Mouse (Mus musculus) stomach, embryonic 16.5 days (tissue): ENCODE results near the gene Ogdh. TPM values are rescaled to one million over a fixed set of nuclear protein-coding genes. Genes with fewer than 3 reads are reported as not detected.

Experiments used
- ATAC-seq: fragments of 200-750 bp; cut with Nextera tagmentation; 2 replicates; pipeline ENCODE4 v1.8.0; 2017; ENCODE audit warnings: moderate number of reproducible peaks, moderate TSS enrichment; ENCODE audit not compliant: insufficient read depth, low FRiP score
- H3K27ac ChIP-seq: fragments of 300-500 bp; sonication (generic); 2 replicates; pipeline ENCODE4 v1.5.1; 2014; ENCODE audit warnings: low read length
- H3K27me3 ChIP-seq: fragments of 300-500 bp; sonication (generic); 2 replicates; pipeline ENCODE4 v1.6.1; 2014; ENCODE audit warnings: low read length, control low read depth, mixed read lengths; ENCODE audit not compliant: control insufficient read depth, insufficient read depth
- H3K36me3 ChIP-seq: fragments of 300-500 bp; sonication (generic); 2 replicates; pipeline ENCODE4 v1.6.1; 2014; ENCODE audit warnings: low read length; ENCODE audit not compliant: control insufficient read depth, insufficient read depth
- H3K4me1 ChIP-seq: fragments of 300-500 bp; sonication (generic); 2 replicates; pipeline ENCODE4 v1.6.1; 2014; ENCODE audit warnings: low read length, control low read depth, mixed read lengths; ENCODE audit not compliant: control insufficient read depth, insufficient read depth
- H3K4me2 ChIP-seq: fragments of 300-500 bp; sonication (generic); 2 replicates; pipeline ENCODE4 v1.6.1; 2014; ENCODE audit warnings: low read depth, low read length, mixed read lengths
- H3K4me3 ChIP-seq: fragments of 300-500 bp; sonication (generic); replicated peaks from 2 replicates; pipeline ENCODE4 v1.5.1; 2014; ENCODE audit warnings: mild to moderate bottlenecking, low read length
- H3K9ac ChIP-seq: fragments of 300-500 bp; sonication (generic); 2 replicates; pipeline ENCODE4 v1.6.1; 2014; ENCODE audit warnings: low read length
- H3K9me3 ChIP-seq: fragments of 300-500 bp; sonication (generic); replicated peaks from 2 replicates; pipeline ENCODE4 v1.6.1; 2016; ENCODE audit warnings: low read length, control low read depth; ENCODE audit not compliant: control insufficient read depth
- WGBS: fragments of 180-500 bp; shearing (Covaris S2); extraction: QIAGEN DNeasy Blood & Tissue Kit; methylation state at CpG from one replicate; pipeline ENCODE4 v1.1.7; 2014; 5-methylcytosine and 5-hydroxymethylcytosine counted together
- microRNA-seq: library from miRNA; unstranded; fragments of <30 nt; microRNA quantifications from one replicate; pipeline ENCODE4, GENCODE M21; 2016
- polyA plus RNA-seq: library from polyadenylated mRNA; unstranded; fragments of >200 nt; fragmentation: Nextera tagmentation; extraction: Ambion mirVana; gene quantifications from 2 replicates; pipeline ENCODE4 v1.2.1, GENCODE M21; 2015

Gene Ogdh
- polyA plus RNA-seq, 1 experiment from 2014 or later = 134 TPM

- no peak for ATAC-seq
- Histone ChIP-seq H3K36me3 (peaks cover 11% of the 10 kb centered on the region), H3K4me1 (peaks cover 34% of the 10 kb centered on the region), H3K9ac (peak overlapping the region; percentile 38), H3K27ac (peak overlapping the region; percentile 95), H3K4me3 (no peak overlapping the region), H3K27me3 (no peaks in the 10 kb centered on the region), H3K9me3 (no peaks in the 10 kb centered on the region), H3K4me2 (no peak overlapping the region)
- WGBS = 66% methylated on average over 9 of the region's 9 CpGs
Observed at GRCm38 (mm10) chr11:6404699-6405566, 113.5 kb downstream of the Ogdh start.

DNA sequence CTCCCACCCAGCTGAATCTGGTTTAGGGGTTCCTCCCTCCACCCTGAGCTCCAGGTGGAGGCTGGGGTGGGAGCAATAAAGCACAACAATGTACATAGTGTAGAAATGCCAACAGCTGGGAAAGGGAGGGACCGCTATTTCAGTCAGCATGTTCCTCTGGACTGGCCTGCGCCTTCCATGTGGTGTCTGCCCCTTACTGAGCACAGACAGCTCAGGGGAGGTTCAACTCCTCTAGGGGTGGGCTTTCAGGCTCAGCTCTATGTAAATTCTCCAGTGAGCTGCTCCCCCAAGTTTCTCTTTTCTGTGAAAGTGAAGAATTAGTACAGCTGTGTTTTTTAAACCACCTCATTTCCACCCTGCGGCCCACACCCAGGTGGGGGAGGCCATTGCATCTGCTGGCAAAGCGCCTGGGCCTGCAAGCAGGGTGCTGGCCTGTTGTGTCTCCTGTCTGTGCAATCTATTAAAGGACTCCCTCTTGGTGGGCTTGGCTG, 114.2 kb downstream of the Ogdh start:
- peak; percentile 38; the same call in 1 of the 2 replicates for ATAC-seq
- Histone ChIP-seq H3K27me3 (no peaks in the 10 kb centered on the region), H3K36me3 (peaks cover 11% of the 10 kb centered on the region; the same call in 1 of the 2 replicates), H3K9ac (peak overlapping the region; percentile 38; the same call in 1 of the 2 replicates), H3K4me1 (peaks cover 34% of the 10 kb centered on the region), H3K9me3 (no peaks in the 10 kb centered on the region), H3K4me3 (no peak overlapping the region), H3K4me2 (no peak overlapping the region), H3K27ac (peak overlapping the region; percentile 95)
- WGBS = 37% methylated on average over 4 of the region's 4 CpGs

Small RNAs within 50 kb of the gene (microRNA-seq; reads per million reads assigned to microRNA genes)
- not detected for gene Mir7651

Other genes with a start within 250 kb of the Ogdh start
- gene Camk2b, start 225.3 kb upstream of the Ogdh start, polyA plus RNA-seq = 4.5 and 6.0 TPM in 2 replicates
- 0.32 and 0.34 TPM in 2 replicates for gene A730071L15Rik, start 91.6 kb upstream of the Ogdh start, polyA plus RNA-seq
- 39.0 and 42.3 TPM in 2 replicates for gene Nudcd3, start 91.2 kb upstream of the Ogdh start, polyA plus RNA-seq
- gene Npc1l1, start 61.5 kb upstream of the Ogdh start, polyA plus RNA-seq = 3.5 and 3.8 TPM in 2 replicates
- gene Ddx56, start 23.9 kb upstream of the Ogdh start, polyA plus RNA-seq = 85.2 and 87.6 TPM in 2 replicates
- gene Tmed4, start 16.8 kb upstream of the Ogdh start, polyA plus RNA-seq = 119 and 122 TPM in 2 replicates
- 9.8 and 10.2 TPM in 2 replicates for gene Zmiz2, start 97.4 kb downstream of the Ogdh start, polyA plus RNA-seq
- gene Ppia, start 123.8 kb downstream of the Ogdh start, polyA plus RNA-seq = 4,720 and 4,955 TPM in 2 replicates
- 357 and 363 TPM in 2 replicates for gene H2afv, start 152.8 kb downstream of the Ogdh start, polyA plus RNA-seq
- 30.9 and 31.0 TPM in 2 replicates for gene Purb, start 184.3 kb downstream of the Ogdh start, polyA plus RNA-seq
- gene Myo1g, start 229.3 kb downstream of the Ogdh start, polyA plus RNA-seq = 3.5 and 3.9 TPM in 2 replicates